Comparison of ENCODE assay signal across 9 mouse cellular contexts in genomic region chr8:69874155-69874554, GRCm38 (mm10). TPM values are rescaled to one million over a fixed set of nuclear protein-coding genes. Genes with fewer than 3 reads are reported as not detected.
DNase-seq lines count a peak whose midpoint lies in the region; ATAC-seq and TF ChIP-seq lines count a peak whose summit lies in the region.
"Had no signal": no experiment of that assay in that cellular context is flagged by ENCODE, and none has a peak within 500 bp of the region (broad histone marks: within the 10 kb centered on the region; RNA-seq: fewer than 3 reads in every experiment).

No protein-coding gene starts in this region.

- H3K4me2 ChIP-seq in kidney, postnatal 0 days (ENCODE audit: low read length) = no peak overlapping the region
- H3K4me2 ChIP-seq in kidney, embryonic 15.5 days = no peak overlapping the region

- peak; percentile 80 for TF ChIP-seq CTCF in kidney, postnatal 0 days (IDR thresholded peaks at IDR 0.05; ENCODE audit: low read depth)
- peak; percentile 53 for TF ChIP-seq CTCF in ES-Bruce4 (IDR thresholded peaks at IDR 0.05; ENCODE audit: low read depth, low read length)

- no peaks in the 10 kb centered on the region for H3K36me3 ChIP-seq in kidney, postnatal 0 days (ENCODE audit: insufficient read depth, low read length)
- no peaks in the 10 kb centered on the region for H3K36me3 ChIP-seq in kidney, embryonic 15.5 days
- H3K36me3 ChIP-seq in ES-Bruce4 (ENCODE audit: control insufficient read depth, insufficient read depth, low read length, poor library complexity, severe bottlenecking) = no peaks in the 10 kb centered on the region
- H3K36me3 ChIP-seq in embryonic facial prominence, embryonic 10.5 days (replicated peaks) = no peaks in the 10 kb centered on the region

- TF ChIP-seq POLR2A in ES-Bruce4 (IDR thresholded peaks at IDR 0.05; ENCODE audit: insufficient read depth, low read length) = no peak

- no peak for ATAC-seq in kidney, postnatal 0 days (replicated peaks; ENCODE audit: low FRiP score, low read depth)
- no peak for ATAC-seq in kidney, embryonic 15.5 days (replicated peaks; ENCODE audit: low FRiP score)
- peak; percentile 39; the same call in 1 of the 2 replicates for ATAC-seq in megakaryocyte-erythroid progenitor cell, adult 5-6 weeks (replicated peaks; ENCODE audit: low FRiP score, low TSS enrichment, poor library complexity, severe bottlenecking)
- ATAC-seq in activated CD4-positive, CD25-positive, alpha-beta regulatory T cell, adult 4 months = no peak

- H3K9me3 ChIP-seq in kidney, postnatal 0 days (replicated peaks; ENCODE audit: low read length) = no peaks in the 10 kb centered on the region
- H3K9me3 ChIP-seq in kidney, embryonic 15.5 days (replicated peaks) = no peaks in the 10 kb centered on the region
- no peaks in the 10 kb centered on the region for H3K9me3 ChIP-seq in ES-Bruce4 (replicated peaks; ENCODE audit: control insufficient read depth, insufficient read depth, low read length, poor library complexity, severe bottlenecking)
- H3K9me3 ChIP-seq in embryonic facial prominence, embryonic 10.5 days = no peaks in the 10 kb centered on the region

- TF ChIP-seq EP300 in ES-Bruce4 (IDR thresholded peaks at IDR 0.05; ENCODE audit: insufficient read depth, low read depth, low read length) = no peak

- DNase-seq in kidney, postnatal 0 days (ENCODE audit: low spot score) = peak; percentile 76
- DNase-seq in adrenal gland, adult 2 months = peak; percentile 53
- DNase-seq in embryonic facial prominence, embryonic 10.5 days (ENCODE audit: low spot score) = peak; percentile 71
- peak; percentile 47 for DNase-seq in layer of hippocampus, adult 9-10 months (ENCODE audit: low spot score)

- H3K4me1 ChIP-seq in kidney, postnatal 0 days (replicated peaks; ENCODE audit: insufficient read depth, low read length) = no peaks in the 10 kb centered on the region
- H3K4me1 ChIP-seq in kidney, embryonic 15.5 days = 0 out of 2 replicates have a peak, but pooled peaks cover 5% of the 10 kb centered on the region
- no peaks in the 10 kb centered on the region for H3K4me1 ChIP-seq in ES-Bruce4 (ENCODE audit: control insufficient read depth, insufficient read depth, low read length)
- H3K4me1 ChIP-seq in embryonic facial prominence, embryonic 10.5 days = 0 out of 2 replicates have a peak, but pooled peaks cover 8% of the 10 kb centered on the region

- peaks cover 1% of the 10 kb centered on the region; the same call in 1 of the 2 replicates for H3K27me3 ChIP-seq in kidney, postnatal 0 days (ENCODE audit: insufficient read depth, low read length)
- peaks cover 27% of the 10 kb centered on the region for H3K27me3 ChIP-seq in kidney, embryonic 15.5 days
- H3K27me3 ChIP-seq in ES-Bruce4 (ENCODE audit: control insufficient read depth, insufficient read depth, low read length, poor library complexity, severe bottlenecking) = no peaks in the 10 kb centered on the region
- peaks cover 56% of the 10 kb centered on the region for H3K27me3 ChIP-seq in embryonic facial prominence, embryonic 10.5 days (replicated peaks; ENCODE audit: low read depth, poor library complexity, severe bottlenecking)

- no peak overlapping the region for H3K27ac ChIP-seq in kidney, postnatal 0 days
- no peak overlapping the region for H3K27ac ChIP-seq in kidney, embryonic 15.5 days
- no peak overlapping the region for H3K27ac ChIP-seq in ES-Bruce4 (ENCODE audit: insufficient read depth, low read length)
- H3K27ac ChIP-seq in embryonic facial prominence, embryonic 10.5 days (replicated peaks) = no peak overlapping the region

- H3K9ac ChIP-seq in kidney, postnatal 0 days (ENCODE audit: low read depth, low read length) = no peak overlapping the region
- no peak overlapping the region for H3K9ac ChIP-seq in kidney, embryonic 15.5 days
- H3K9ac ChIP-seq in ES-Bruce4 (ENCODE audit: low read depth, poor library complexity, severe bottlenecking) = no peak overlapping the region

- 11% methylated on average over 9 of the region's 9 CpGs for WGBS in kidney, postnatal 0 days
- WGBS in kidney, embryonic 15.5 days = 13% methylated on average over 9 of the region's 9 CpGs
- WGBS in embryonic facial prominence, embryonic 10.5 days = 12% methylated on average over 9 of the region's 9 CpGs

- no peak overlapping the region for H3K4me3 ChIP-seq in kidney, postnatal 0 days (replicated peaks; ENCODE audit: low read depth, low read length)
- no peak overlapping the region for H3K4me3 ChIP-seq in kidney, embryonic 15.5 days (replicated peaks)
- H3K4me3 ChIP-seq in ES-Bruce4 (ENCODE audit: low read depth, low read length) = no peak overlapping the region
- no peak overlapping the region for H3K4me3 ChIP-seq in embryonic facial prominence, embryonic 10.5 days

RNA-seq across cellular contexts. Expression of gene Cilp2, which starts 13.3 kb away (rescaled TPM):
- 0.69 and 0.75 TPM in 2 replicates for polyA plus RNA-seq in kidney, postnatal 0 days (2015; fragmentation: Nextera tagmentation; extraction: Ambion mirVana)
- polyA plus RNA-seq in kidney, embryonic 15.5 days (2015; fragmentation: Nextera tagmentation; extraction: Ambion mirVana) = 0.88 and 0.98 TPM in 2 replicates
- polyA plus RNA-seq in ES-Bruce4 (2011; ENCODE audit: insufficient read depth, insufficient read length, low read depth, missing spikeins) = 0.96 and 1.2 TPM in 2 replicates
- under 1 TPM; 0.07 to 0.09 TPM for total RNA-seq in adrenal gland, adult 2 months (2021)
- 0.39 and 1.1 TPM in 2 replicates for polyA plus RNA-seq in adrenal gland, adult 2 months (2012; rRNA removed)
- polyA plus RNA-seq in embryonic facial prominence, embryonic 10.5 days (2016; fragmentation: Nextera tagmentation; extraction: Ambion mirVana) = 0.39 and 0.54 TPM in 2 replicates
- not detected in 2 replicates for total RNA-seq in megakaryocyte-erythroid progenitor cell, adult 5-6 weeks (2014; fragmentation: Nextera tagmentation)
- total RNA-seq in megakaryocyte-erythroid progenitor cell, adult 5-6 weeks (2017) = not detected in 2 replicates
- not detected for polyA plus RNA-seq in activated CD4-positive, CD25-positive, alpha-beta regulatory T cell, adult 4 months (2017; shearing (Covaris generic))

RNA-seq across cellular contexts. Expression of gene Tssk6, which starts 27.8 kb away (rescaled TPM):
- 3.8 and 4.0 TPM in 2 replicates for polyA plus RNA-seq in kidney, postnatal 0 days (2015; fragmentation: Nextera tagmentation; extraction: Ambion mirVana)
- polyA plus RNA-seq in kidney, embryonic 15.5 days (2015; fragmentation: Nextera tagmentation; extraction: Ambion mirVana) = 3.4 and 4.6 TPM in 2 replicates
- polyA plus RNA-seq in ES-Bruce4 (2011; ENCODE audit: insufficient read depth, insufficient read length, low read depth, missing spikeins) = not detected in 2 replicates
- under 1 TPM; 0.35 to 0.66 TPM for total RNA-seq in adrenal gland, adult 2 months (2021)
- polyA plus RNA-seq in adrenal gland, adult 2 months (2012; rRNA removed) = 1.3 and 2.0 TPM in 2 replicates
- polyA plus RNA-seq in embryonic facial prominence, embryonic 10.5 days (2016; fragmentation: Nextera tagmentation; extraction: Ambion mirVana) = 4.4 and 4.8 TPM in 2 replicates
- total RNA-seq in megakaryocyte-erythroid progenitor cell, adult 5-6 weeks (2014; fragmentation: Nextera tagmentation) = 1.4 TPM in 1 of 2 replicates, not detected in the other
- total RNA-seq in megakaryocyte-erythroid progenitor cell, adult 5-6 weeks (2017) = 0.15 TPM in 1 of 2 replicates, not detected in the other
- not detected for polyA plus RNA-seq in activated CD4-positive, CD25-positive, alpha-beta regulatory T cell, adult 4 months (2017; shearing (Covaris generic))
- total RNA-seq: gastrocnemius, postnatal 36 days had no signal

RNA-seq across cellular contexts. Expression of gene Ndufa13, which starts 28.2 kb away (rescaled TPM):
- polyA plus RNA-seq in kidney, postnatal 0 days (2015; fragmentation: Nextera tagmentation; extraction: Ambion mirVana) = 288 and 310 TPM in 2 replicates
- polyA plus RNA-seq in kidney, embryonic 15.5 days (2015; fragmentation: Nextera tagmentation; extraction: Ambion mirVana) = 205 and 210 TPM in 2 replicates
- 70.5 and 70.8 TPM in 2 replicates for polyA plus RNA-seq in ES-Bruce4 (2011; ENCODE audit: insufficient read depth, insufficient read length, low read depth, missing spikeins)
- 100 to 1,000 TPM; 160 to 215 TPM for total RNA-seq in adrenal gland, adult 2 months (2021)
- polyA plus RNA-seq in adrenal gland, adult 2 months (2012; rRNA removed) = 83.3 and 99.4 TPM in 2 replicates
- polyA plus RNA-seq in embryonic facial prominence, embryonic 10.5 days (2016; fragmentation: Nextera tagmentation; extraction: Ambion mirVana) = 159 and 164 TPM in 2 replicates
- total RNA-seq in megakaryocyte-erythroid progenitor cell, adult 5-6 weeks (2014; fragmentation: Nextera tagmentation) = 110 and 122 TPM in 2 replicates
- total RNA-seq in megakaryocyte-erythroid progenitor cell, adult 5-6 weeks (2017) = 91.6 and 99.6 TPM in 2 replicates
- 100 to 1,000 TPM; 231 to 276 TPM for polyA plus RNA-seq in activated CD4-positive, CD25-positive, alpha-beta regulatory T cell, adult 4 months (2017; shearing (Covaris generic))

RNA-seq across cellular contexts. Expression of gene Yjefn3, which starts 28.4 kb away (rescaled TPM):
- polyA plus RNA-seq in kidney, postnatal 0 days (2015; fragmentation: Nextera tagmentation; extraction: Ambion mirVana) = 4.8 and 5.2 TPM in 2 replicates
- polyA plus RNA-seq in kidney, embryonic 15.5 days (2015; fragmentation: Nextera tagmentation; extraction: Ambion mirVana) = 4.5 and 5.2 TPM in 2 replicates
- 3.4 and 4.2 TPM in 2 replicates for polyA plus RNA-seq in ES-Bruce4 (2011; ENCODE audit: insufficient read depth, insufficient read length, low read depth, missing spikeins)
- total RNA-seq in adrenal gland, adult 2 months (2021) = 1 to 10 TPM; 1.9 to 4.2 TPM
- 6.6 and 10.8 TPM in 2 replicates for polyA plus RNA-seq in adrenal gland, adult 2 months (2012; rRNA removed)
- 4.2 and 4.3 TPM in 2 replicates for polyA plus RNA-seq in embryonic facial prominence, embryonic 10.5 days (2016; fragmentation: Nextera tagmentation; extraction: Ambion mirVana)
- total RNA-seq in megakaryocyte-erythroid progenitor cell, adult 5-6 weeks (2014; fragmentation: Nextera tagmentation) = not detected in 2 replicates
- not detected in 2 replicates for total RNA-seq in megakaryocyte-erythroid progenitor cell, adult 5-6 weeks (2017)
- polyA plus RNA-seq in activated CD4-positive, CD25-positive, alpha-beta regulatory T cell, adult 4 months (2017; shearing (Covaris generic)) = under 1 TPM in 1 of 2 experiments, not detected in 1; 0.82 TPM

RNA-seq across cellular contexts. Expression of gene Pbx4, which starts 41.9 kb away (rescaled TPM):
- 7.7 and 8.3 TPM in 2 replicates for polyA plus RNA-seq in kidney, postnatal 0 days (2015; fragmentation: Nextera tagmentation; extraction: Ambion mirVana)
- polyA plus RNA-seq in kidney, embryonic 15.5 days (2015; fragmentation: Nextera tagmentation; extraction: Ambion mirVana) = 8.3 and 8.9 TPM in 2 replicates
- 22.4 and 26.7 TPM in 2 replicates for polyA plus RNA-seq in ES-Bruce4 (2011; ENCODE audit: insufficient read depth, insufficient read length, low read depth, missing spikeins)
- total RNA-seq in adrenal gland, adult 2 months (2021) = under 1 TPM; 0.38 to 0.69 TPM
- polyA plus RNA-seq in adrenal gland, adult 2 months (2012; rRNA removed) = 5.5 and 5.8 TPM in 2 replicates
- 17.1 and 18.0 TPM in 2 replicates for polyA plus RNA-seq in embryonic facial prominence, embryonic 10.5 days (2016; fragmentation: Nextera tagmentation; extraction: Ambion mirVana)
- total RNA-seq in megakaryocyte-erythroid progenitor cell, adult 5-6 weeks (2014; fragmentation: Nextera tagmentation) = 65.9 and 72.8 TPM in 2 replicates
- total RNA-seq in megakaryocyte-erythroid progenitor cell, adult 5-6 weeks (2017) = 20.7 and 33.7 TPM in 2 replicates
- 10 to 100 TPM; 13.1 to 15.4 TPM for polyA plus RNA-seq in activated CD4-positive, CD25-positive, alpha-beta regulatory T cell, adult 4 months (2017; shearing (Covaris generic))
- total RNA-seq: gastrocnemius, postnatal 36 days had no signal
